In the genomic region with DNA sequence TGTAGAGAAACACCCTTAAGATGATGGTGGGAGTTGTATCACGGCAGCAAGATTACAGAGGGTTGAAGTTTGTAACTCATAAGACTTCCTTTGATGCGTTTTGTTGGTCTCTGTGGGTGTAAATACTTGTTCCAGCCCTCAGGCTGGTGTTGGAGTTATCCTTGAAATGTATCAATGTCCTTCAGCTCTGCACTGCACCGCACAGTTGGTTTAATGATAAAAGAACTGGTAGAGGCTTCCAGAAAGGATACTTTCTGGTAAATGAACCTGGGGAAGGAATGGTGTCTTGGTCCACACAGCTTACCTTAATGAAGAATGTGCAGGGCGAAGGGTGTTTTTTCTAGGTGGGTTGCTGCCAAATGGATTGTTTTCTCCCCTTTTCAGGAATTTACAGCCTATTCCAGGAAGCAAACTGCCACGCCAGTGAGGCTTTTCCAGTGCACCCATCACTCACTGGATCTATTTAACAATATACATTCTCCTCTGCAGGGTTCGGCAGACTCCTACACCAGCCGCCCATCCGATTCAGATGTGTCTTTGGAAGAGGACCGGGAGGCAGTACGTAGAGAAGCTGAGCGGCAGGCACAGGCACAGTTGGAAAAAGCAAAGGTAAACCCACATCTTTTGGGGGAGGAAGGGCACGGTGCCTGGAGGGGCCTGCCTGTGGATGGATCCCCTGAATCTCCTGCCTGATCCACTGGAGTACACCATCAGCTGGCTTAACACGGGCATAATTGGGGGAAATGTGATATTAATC, we compare ENCODE assay signal across 9 mouse cellular contexts.
DNase-seq lines count a peak whose midpoint lies in the region; ATAC-seq and TF ChIP-seq lines count a peak whose summit lies in the region.
"Had no signal": no experiment of that assay in that cellular context is flagged by ENCODE, and none has a peak within 500 bp of the region (broad histone marks: within the 10 kb centered on the region; RNA-seq: fewer than 3 reads in every experiment).

No protein-coding gene starts in this region.

- H3K27ac ChIP-seq in lung, embryonic 14.5 days (ENCODE audit: low read depth), result peak overlapping the region; percentile 37; the same call in 1 of the 2 replicates
- no peak overlapping the region for H3K27ac ChIP-seq in limb, embryonic 13.5 days

- WGBS in lung, embryonic 14.5 days, result 30% methylated on average over 13 of the region's 13 CpGs
- WGBS in limb, embryonic 13.5 days, result 44% methylated on average over 13 of the region's 13 CpGs

- no peak; the same call in 1 of the 2 replicates for ATAC-seq in lung, embryonic 14.5 days (ENCODE audit: insufficient read depth)
- ATAC-seq in limb, embryonic 13.5 days (ENCODE audit: low FRiP score, low read depth), result no peak

- no peak overlapping the region; the same call in 1 of the 2 replicates for H3K9ac ChIP-seq in lung, embryonic 14.5 days
- no peak overlapping the region for H3K9ac ChIP-seq in limb, embryonic 13.5 days

- no peaks in the 10 kb centered on the region for H3K36me3 ChIP-seq in lung, embryonic 14.5 days (ENCODE audit: insufficient read depth)
- no peaks in the 10 kb centered on the region for H3K36me3 ChIP-seq in limb, embryonic 13.5 days

- H3K27me3 ChIP-seq in lung, embryonic 14.5 days (ENCODE audit: insufficient read depth, low read length), result no peaks in the 10 kb centered on the region
- no peaks in the 10 kb centered on the region for H3K27me3 ChIP-seq in limb, embryonic 13.5 days

- peak; percentile 4 to 7 for DNase-seq in cerebellum, postnatal 10 days
- DNase-seq in cerebellum, adult 11 months, result no peak
- DNase-seq in lung, embryonic 14.5 days, result no peak
- DNase-seq in lung, postnatal 36 days, result no peak
- DNase-seq in right cerebral cortex, postnatal 25 days, result peak; percentile 47
- no peak for DNase-seq in cerebellum, adult 8-10 months
- no peak for DNase-seq in gastrocnemius, adult 8-10 months (ENCODE audit: low spot score in 2 of 2)

- H3K4me1 ChIP-seq in lung, embryonic 14.5 days (ENCODE audit: insufficient read depth), result 0 out of 2 replicates have a peak, but pooled peaks cover 10% of the 10 kb centered on the region
- peaks cover 15% of the 10 kb centered on the region for H3K4me1 ChIP-seq in limb, embryonic 13.5 days

- TF ChIP-seq CTCF in lung, embryonic 14.5 days (IDR thresholded peaks at IDR 0.05; ENCODE audit: low read depth), result no peak

- peak overlapping the region; percentile 55 for H3K4me2 ChIP-seq in lung, embryonic 14.5 days
- H3K4me2 ChIP-seq in limb, embryonic 13.5 days (replicated peaks), result peak overlapping the region; percentile 61

- no peaks in the 10 kb centered on the region for H3K9me3 ChIP-seq in lung, embryonic 14.5 days (ENCODE audit: low read depth, low read length)
- no peaks in the 10 kb centered on the region for H3K9me3 ChIP-seq in limb, embryonic 13.5 days

- H3K4me3 ChIP-seq in lung, embryonic 14.5 days (ENCODE audit: low read depth, low read length), result 0 out of 2 replicates have a peak overlapping the region, but pooled peaks have one; percentile 22
- no peak overlapping the region for H3K4me3 ChIP-seq in limb, embryonic 13.5 days
- H3K4me3 ChIP-seq: erythroblast, embryonic 14.5 days had no signal

Comparison
In these comparisons a context has a peak if more than half of its experiments do, and no peak if none do; other contexts are left out.
1. DNase-seq: peak in cerebellum, postnatal 10 days (2 of 2) and right cerebral cortex, postnatal 25 days (single experiment); none in cerebellum, adult 11 months (single experiment), lung, embryonic 14.5 days (single experiment), lung, postnatal 36 days (single experiment), cerebellum, adult 8-10 months (single experiment) and gastrocnemius, adult 8-10 months (0 of 2).